Mouse (Mus musculus): ENCODE results near the gene Rbak. TPM values are rescaled to one million over a fixed set of nuclear protein-coding genes. Genes with fewer than 3 reads are reported as not detected.
"Not testable (repeated sequence)": the region's sequence is repeated elsewhere in the genome, so short reads cannot be mapped to it uniquely, and the experiment has no call there.

The Rbak gene
- polyA plus RNA-seq, 1 experiment from 2014 or later, result 9.7 TPM

GRCm38 (mm10) chr5:143153756-143154155 is 26.8 kb downstream of the Rbak start:
- Histone ChIP-seq H3K4me1 (ENCODE audit: control insufficient read depth, insufficient read depth, low read length) (no peaks in the 10 kb centered on the region), H3K9ac (replicated peaks; ENCODE audit: low read length) (no peak overlapping the region), H3K4me2 (ENCODE audit: low read depth, low read length) (no peak overlapping the region), H3K9me3 (replicated peaks; ENCODE audit: control insufficient read depth, low read length) (no peaks in the 10 kb centered on the region), H3K36me3 (replicated peaks; ENCODE audit: control insufficient read depth, insufficient read depth, low read depth, low read length) (no peaks in the 10 kb centered on the region), H3K27me3 (ENCODE audit: control insufficient read depth, insufficient read depth, low read length) (peaks cover 7% of the 10 kb centered on the region), H3K27ac (replicated peaks; ENCODE audit: low read depth, low read length) (no peak overlapping the region), H3K4me3 (ENCODE audit: low read depth, low read length) (no peak overlapping the region)
- ATAC-seq (replicated peaks; ENCODE audit: insufficient number of reproducible peaks, low FRiP score, low TSS enrichment, low read depth) (no peak), DNase-seq (ENCODE audit: low spot score) (no peak)
- WGBS, result 89% methylated on average over 10 of the region's 10 CpGs

- Histone ChIP-seq H3K4me3 (ENCODE audit: low read depth, low read length) (no peak overlapping the region), H3K36me3 (replicated peaks; ENCODE audit: control insufficient read depth, insufficient read depth, low read depth, low read length) (no peaks in the 10 kb centered on the region), H3K27ac (replicated peaks; ENCODE audit: low read depth, low read length) (no peak overlapping the region), H3K27me3 (ENCODE audit: control insufficient read depth, insufficient read depth, low read length) (no peaks in the 10 kb centered on the region), H3K4me1 (ENCODE audit: control insufficient read depth, insufficient read depth, low read length) (no peaks in the 10 kb centered on the region), H3K4me2 (ENCODE audit: low read depth, low read length) (no peak overlapping the region), H3K9ac (replicated peaks; ENCODE audit: low read length) (no peak overlapping the region), H3K9me3 (replicated peaks; ENCODE audit: control insufficient read depth, low read length) (no peaks in the 10 kb centered on the region)
- no peak for DNase-seq (ENCODE audit: low spot score)
- ATAC-seq (replicated peaks; ENCODE audit: insufficient number of reproducible peaks, low FRiP score, low TSS enrichment, low read depth), result no peak
- 85% methylated on average over 2 of the region's 2 CpGs for WGBS
Measured at GRCm38 (mm10) chr5:143150044-143150443, 30.5 kb downstream of the Rbak start.

GRCm38 (mm10) chr5:143149536-143149935 is 31.0 kb downstream of the Rbak start:
- no peak overlapping the region for H3K4me3 ChIP-seq (ENCODE audit: low read depth, low read length)
- ATAC-seq (replicated peaks; ENCODE audit: insufficient number of reproducible peaks, low FRiP score, low TSS enrichment, low read depth), result no peak

GRCm38 (mm10) chr5:143148661-143149060 is 31.9 kb downstream of the Rbak start:
- DNase-seq (ENCODE audit: low spot score) (no peak), ATAC-seq (replicated peaks; ENCODE audit: insufficient number of reproducible peaks, low FRiP score, low TSS enrichment, low read depth) (no peak)
- WGBS, result 80% methylated on average over 5 of the region's 5 CpGs
- Histone ChIP-seq H3K4me2 (ENCODE audit: low read depth, low read length) (no peak overlapping the region), H3K27ac (replicated peaks; ENCODE audit: low read depth, low read length) (no peak overlapping the region), H3K27me3 (ENCODE audit: control insufficient read depth, insufficient read depth, low read length) (no peaks in the 10 kb centered on the region), H3K4me1 (ENCODE audit: control insufficient read depth, insufficient read depth, low read length) (no peaks in the 10 kb centered on the region), H3K9ac (replicated peaks; ENCODE audit: low read length) (no peak overlapping the region), H3K9me3 (replicated peaks; ENCODE audit: control insufficient read depth, low read length) (no peaks in the 10 kb centered on the region), H3K4me3 (ENCODE audit: low read depth, low read length) (no peak overlapping the region), H3K36me3 (replicated peaks; ENCODE audit: control insufficient read depth, insufficient read depth, low read depth, low read length) (no peaks in the 10 kb centered on the region)

More at GRCm38 (mm10) chr5:143149536-143149935, 31.0 kb downstream of the Rbak start:
- no peak overlapping the region for H3K27ac ChIP-seq (replicated peaks; ENCODE audit: low read depth, low read length)
- no peak overlapping the region for H3K9ac ChIP-seq (replicated peaks; ENCODE audit: low read length)
- WGBS, result 92% methylated on average over 2 of the region's 2 CpGs
- no peaks in the 10 kb centered on the region for H3K9me3 ChIP-seq (replicated peaks; ENCODE audit: control insufficient read depth, low read length)
- H3K27me3 ChIP-seq (ENCODE audit: control insufficient read depth, insufficient read depth, low read length), result no peaks in the 10 kb centered on the region
- no peak for DNase-seq (ENCODE audit: low spot score)
- no peak overlapping the region for H3K4me2 ChIP-seq (ENCODE audit: low read depth, low read length)
- H3K36me3 ChIP-seq (replicated peaks; ENCODE audit: control insufficient read depth, insufficient read depth, low read depth, low read length), result no peaks in the 10 kb centered on the region
- H3K4me1 ChIP-seq (ENCODE audit: control insufficient read depth, insufficient read depth, low read length), result no peaks in the 10 kb centered on the region

- Histone ChIP-seq H3K9me3 (replicated peaks; ENCODE audit: control insufficient read depth, low read length) (no peaks in the 10 kb centered on the region), H3K9ac (replicated peaks; ENCODE audit: low read length) (no peak within 1 kb of the TSS), H3K27ac (replicated peaks; ENCODE audit: low read depth, low read length) (no peak within 1 kb of the TSS), H3K36me3 (replicated peaks; ENCODE audit: control insufficient read depth, insufficient read depth, low read depth, low read length) (no peaks in the 10 kb centered on the region), H3K27me3 (ENCODE audit: control insufficient read depth, insufficient read depth, low read length) (no peaks in the 10 kb centered on the region), H3K4me2 (ENCODE audit: low read depth, low read length) (no peak within 1 kb of the TSS), H3K4me1 (ENCODE audit: control insufficient read depth, insufficient read depth, low read length) (no peaks in the 10 kb centered on the region), H3K4me3 (ENCODE audit: low read depth, low read length) (no peak within 1 kb of the TSS)
- ATAC-seq (replicated peaks; ENCODE audit: insufficient number of reproducible peaks, low FRiP score, low TSS enrichment, low read depth), result no peak
- no peak for DNase-seq (ENCODE audit: low spot score)
- 67% methylated on average over 3 of the region's 3 CpGs for WGBS
Measured at GRCm38 (mm10) chr5:143147481-143147880, 33.1 kb downstream of the Rbak start, which contains the start of gene Olfr718-ps1. Olfr718-ps1 (minus strand) TSS chr5:143147581.

GRCm38 (mm10) chr5:143137580-143137979 is 43.0 kb downstream of the Rbak start:
- ATAC-seq (replicated peaks; ENCODE audit: insufficient number of reproducible peaks, low FRiP score, low TSS enrichment, low read depth) (no peak), DNase-seq (ENCODE audit: low spot score) (no peak)
- no peaks in the 10 kb centered on the region for H3K36me3 ChIP-seq (replicated peaks; ENCODE audit: control insufficient read depth, insufficient read depth, low read depth, low read length)
- WGBS, result 87% methylated on average over 13 of the region's 13 CpGs
- H3K27ac ChIP-seq (replicated peaks; ENCODE audit: low read depth, low read length), result no peak overlapping the region
- no peak overlapping the region for H3K9ac ChIP-seq (replicated peaks; ENCODE audit: low read length)
- H3K4me2 ChIP-seq (ENCODE audit: low read depth, low read length), result no peak overlapping the region
- no peaks in the 10 kb centered on the region for H3K9me3 ChIP-seq (replicated peaks; ENCODE audit: control insufficient read depth, low read length)
- no peaks in the 10 kb centered on the region for H3K4me1 ChIP-seq (ENCODE audit: control insufficient read depth, insufficient read depth, low read length)
- no peak overlapping the region for H3K4me3 ChIP-seq (ENCODE audit: low read depth, low read length)
- no peaks in the 10 kb centered on the region for H3K27me3 ChIP-seq (ENCODE audit: control insufficient read depth, insufficient read depth, low read length)

- Histone ChIP-seq H3K36me3 (replicated peaks; ENCODE audit: control insufficient read depth, insufficient read depth, low read depth, low read length) (no peaks in the 10 kb centered on the region), H3K4me2 (ENCODE audit: low read depth, low read length) (no peak overlapping the region), H3K4me3 (ENCODE audit: low read depth, low read length) (no peak overlapping the region), H3K9me3 (replicated peaks; ENCODE audit: control insufficient read depth, low read length) (no peaks in the 10 kb centered on the region), H3K9ac (replicated peaks; ENCODE audit: low read length) (no peak overlapping the region), H3K27me3 (ENCODE audit: control insufficient read depth, insufficient read depth, low read length) (no peaks in the 10 kb centered on the region), H3K4me1 (ENCODE audit: control insufficient read depth, insufficient read depth, low read length) (no peaks in the 10 kb centered on the region), H3K27ac (replicated peaks; ENCODE audit: low read depth, low read length) (no peak overlapping the region)
- no peak for DNase-seq (ENCODE audit: low spot score)
- no peak for ATAC-seq (replicated peaks; ENCODE audit: insufficient number of reproducible peaks, low FRiP score, low TSS enrichment, low read depth)
- WGBS, result 85% methylated on average over 7 of the region's 7 CpGs
Measured at GRCm38 (mm10) chr5:143135042-143135441, 45.5 kb downstream of the Rbak start.

GRCm38 (mm10) chr5:143134216-143135010 is 46.2 kb downstream of the Rbak start:
- not testable (repeated sequence) for H3K27ac ChIP-seq (replicated peaks; ENCODE audit: low read depth, low read length); H3K36me3 ChIP-seq (replicated peaks; ENCODE audit: control insufficient read depth, insufficient read depth, low read depth, low read length); DNase-seq (ENCODE audit: low spot score); H3K9me3 ChIP-seq (replicated peaks; ENCODE audit: control insufficient read depth, low read length); H3K4me3 ChIP-seq (ENCODE audit: low read depth, low read length); ATAC-seq (replicated peaks; ENCODE audit: insufficient number of reproducible peaks, low FRiP score, low TSS enrichment, low read depth); H3K4me2 ChIP-seq (ENCODE audit: low read depth, low read length); H3K4me1 ChIP-seq (ENCODE audit: control insufficient read depth, insufficient read depth, low read length); H3K9ac ChIP-seq (replicated peaks; ENCODE audit: low read length); H3K27me3 ChIP-seq (ENCODE audit: control insufficient read depth, insufficient read depth, low read length)
- WGBS, result 81% methylated on average over 3 of the region's 6 CpGs

Data from embryonic facial prominence, embryonic 11.5 days (tissue).